Mouse (Mus musculus) liver, adult 2 months (tissue): ENCODE measurements around the gene Spsb2.

ENCODE experiments used
- CTCF ChIP-seq: fragments of 200-500 bp; IDR thresholded peaks from 2 replicates; pipeline ENCODE4 v1.5.1; 2011; ENCODE audit warnings: low read depth, low read length, control low read depth
- POLR2A ChIP-seq: fragments of 200-500 bp; IDR thresholded peaks from 2 replicates; pipeline ENCODE4 v1.6.1; 2011; ENCODE audit warnings: low read length, control low read depth; ENCODE audit not compliant: insufficient read depth; ENCODE audit errors: extremely low read depth

- TF ChIP-seq CTCF: peak; percentile 87
- 0 out of 2 replicates have a peak, but pooled peaks have one; percentile 44 for TF ChIP-seq POLR2A
Observed at GRCm38 (mm10) chr6:124809052-124809774, 752 bp downstream of the Spsb2 start.
